Mouse (Mus musculus) neural tube, embryonic 11.5 days (tissue): ENCODE data around the gene Ankrd52. TPM values are rescaled to one million over a fixed set of nuclear protein-coding genes. Genes with fewer than 3 reads are reported as not detected.

Experiments used
- ATAC-seq: fragments of 200-750 bp; cut with Nextera tagmentation; 2 replicates; pipeline ENCODE4 v1.8.0; 2017; ENCODE audit warnings: moderate number of reproducible peaks, mild to moderate bottlenecking, moderate TSS enrichment, moderate library complexity; ENCODE audit not compliant: insufficient read depth, low FRiP score, low TSS enrichment
- DNase-seq: peaks from one replicate; pipeline ENCODE4 v3.0.0-alpha.2; 2015; ENCODE audit warnings: low spot score
- H3K27ac ChIP-seq: fragments of 300-500 bp; sonication (generic); 2 replicates; pipeline ENCODE4 v1.5.1; 2014; ENCODE audit warnings: low read depth, mild to moderate bottlenecking, low read length
- H3K27me3 ChIP-seq: fragments of 300-500 bp; sonication (generic); 2 replicates; pipeline ENCODE4 v1.6.1; 2014; ENCODE audit warnings: mild to moderate bottlenecking, low read length, mixed read lengths; ENCODE audit not compliant: control insufficient read depth, insufficient read depth
- H3K36me3 ChIP-seq: fragments of 300-500 bp; sonication (generic); 2 replicates; pipeline ENCODE4 v1.6.1; 2014; ENCODE audit warnings: mild to moderate bottlenecking, low read length, moderate library complexity, mixed read lengths; ENCODE audit not compliant: control insufficient read depth, insufficient read depth
- H3K4me1 ChIP-seq: fragments of 300-500 bp; sonication (generic); 2 replicates; pipeline ENCODE4 v1.6.1; 2014; ENCODE audit warnings: low read length, mixed read lengths; ENCODE audit not compliant: control insufficient read depth, insufficient read depth
- H3K4me2 ChIP-seq: fragments of 300-500 bp; sonication (generic); 2 replicates; pipeline ENCODE4 v1.6.1; 2014; ENCODE audit warnings: low read depth, mild to moderate bottlenecking, moderate library complexity
- H3K4me3 ChIP-seq: fragments of 300-500 bp; sonication (generic); 2 replicates; pipeline ENCODE4 v1.5.1; 2014; ENCODE audit warnings: low read depth, low read length
- H3K9ac ChIP-seq: fragments of 300-500 bp; sonication (generic); 2 replicates; pipeline ENCODE4 v1.6.1; 2014; ENCODE audit warnings: mild to moderate bottlenecking, low read length
- H3K9me3 ChIP-seq: fragments of 300-500 bp; sonication (generic); 2 replicates; pipeline ENCODE4 v1.6.1; 2016; ENCODE audit warnings: low read length; ENCODE audit not compliant: control insufficient read depth
- WGBS: fragments of 180-500 bp; shearing (Covaris S2); extraction: QIAGEN DNeasy Blood & Tissue Kit; methylation state at CpG from one replicate; pipeline ENCODE4 v1.1.7; 2014; 5-methylcytosine and 5-hydroxymethylcytosine counted together
- polyA plus RNA-seq: library from polyadenylated mRNA; unstranded; fragments of >200 nt; fragmentation: Nextera tagmentation; extraction: Ambion mirVana; gene quantifications from 2 replicates; pipeline ENCODE4 v1.2.1, GENCODE M21; 2014

Gene Ankrd52
- polyA plus RNA-seq, 1 experiment from 2014 or later, result 9.5 TPM

- Histone ChIP-seq H3K4me1 (no peaks in the 10 kb centered on the region), H3K4me2 (peak overlapping the region; percentile 88), H3K27ac (peak overlapping the region; percentile 88), H3K36me3 (peaks cover 5% of the 10 kb centered on the region; the same call in 1 of the 2 replicates), H3K27me3 (no peaks in the 10 kb centered on the region), H3K4me3 (peak overlapping the region; percentile 67), H3K9me3 (no peaks in the 10 kb centered on the region), H3K9ac (peak overlapping the region; percentile 70)
- DNase-seq (no peak), ATAC-seq (no peak)
- 21% methylated on average over 19 of the region's 19 CpGs for WGBS
Measured at GRCm38 (mm10) chr10:128367899-128368401, 9.0 kb upstream of the Ankrd52 start.

- peak; percentile 92 for DNase-seq
- Histone ChIP-seq H3K9ac (peak within 1 kb of the TSS; percentile 70), H3K27me3 (no peaks in the 10 kb centered on the region), H3K4me2 (peak within 1 kb of the TSS; percentile 88), H3K4me1 (no peaks in the 10 kb centered on the region), H3K9me3 (no peaks in the 10 kb centered on the region), H3K27ac (peak within 1 kb of the TSS; percentile 88), H3K36me3 (0 out of 2 replicates have a peak, but pooled peaks cover 4% of the 10 kb centered on the region), H3K4me3 (peak within 1 kb of the TSS; percentile 67)
- under 1% methylated on average over 86 of the region's 87 CpGs for WGBS
- ATAC-seq, result peak; percentile 92
Measured at GRCm38 (mm10) chr10:128368402-128369217, 8.3 kb upstream of the Ankrd52 start, which contains the start of gene Coq10a. Gene Coq10a, minus strand, starts transcription at chr10:128368997.

GRCm38 (mm10) chr10:128369218-128369543 is 7.7 kb upstream of the Ankrd52 start:
- Histone ChIP-seq H3K27me3 (no peaks in the 10 kb centered on the region), H3K9me3 (no peaks in the 10 kb centered on the region), H3K36me3 (0 out of 2 replicates have a peak, but pooled peaks cover 3% of the 10 kb centered on the region), H3K4me3 (peak overlapping the region; percentile 67), H3K4me1 (no peaks in the 10 kb centered on the region), H3K4me2 (peak overlapping the region; percentile 88), H3K9ac (peak overlapping the region; percentile 70), H3K27ac (peak overlapping the region; percentile 88)
- DNase-seq, result no peak
- WGBS, result 6% methylated on average over 9 of the region's 9 CpGs
- no peak for ATAC-seq

- DNase-seq (no peak), ATAC-seq (no peak)
- H3K4me2 ChIP-seq, result peak overlapping the region; percentile 88
- H3K27ac ChIP-seq, result peak overlapping the region; percentile 88; the same call in 1 of the 2 replicates
- no peaks in the 10 kb centered on the region for H3K9me3 ChIP-seq
- H3K27me3 ChIP-seq, result no peaks in the 10 kb centered on the region
- H3K4me3 ChIP-seq, result peak overlapping the region; percentile 67; the same call in 1 of the 2 replicates
- peak overlapping the region; percentile 70 for H3K9ac ChIP-seq
- WGBS, result 83% methylated on average over 6 of the region's 6 CpGs
- no peaks in the 10 kb centered on the region for H3K4me1 ChIP-seq
- H3K36me3 ChIP-seq, result 0 out of 2 replicates have a peak, but pooled peaks cover 3% of the 10 kb centered on the region
Measured at GRCm38 (mm10) chr10:128369599-128369998, 7.3 kb upstream of the Ankrd52 start.

- WGBS, result 60% methylated on average over 5 of the region's 6 CpGs
- Histone ChIP-seq H3K4me2 (no peak overlapping the region), H3K9me3 (no peaks in the 10 kb centered on the region), H3K4me1 (no peaks in the 10 kb centered on the region), H3K4me3 (no peak overlapping the region), H3K27ac (no peak overlapping the region), H3K9ac (no peak overlapping the region), H3K27me3 (no peaks in the 10 kb centered on the region), H3K36me3 (0 out of 2 replicates have a peak, but pooled peaks cover under 1% of the 10 kb centered on the region)
- ATAC-seq (no peak), DNase-seq (no peak)
Measured at GRCm38 (mm10) chr10:128370021-128370420, 6.9 kb upstream of the Ankrd52 start.

GRCm38 (mm10) chr10:128370601-128371000 is 6.3 kb upstream of the Ankrd52 start:
- no peak overlapping the region for H3K4me2 ChIP-seq
- ATAC-seq (no peak), DNase-seq (no peak)
- no peaks in the 10 kb centered on the region for H3K36me3 ChIP-seq
- H3K9ac ChIP-seq, result no peak overlapping the region
- no peaks in the 10 kb centered on the region for H3K4me1 ChIP-seq
- 47% methylated on average over 4 of the region's 4 CpGs for WGBS
- no peak overlapping the region for H3K4me3 ChIP-seq
- H3K9me3 ChIP-seq, result no peaks in the 10 kb centered on the region
- H3K27me3 ChIP-seq, result no peaks in the 10 kb centered on the region
- H3K27ac ChIP-seq, result no peak overlapping the region

GRCm38 (mm10) chr10:128372142-128372541 is 4.8 kb upstream of the Ankrd52 start:
- Histone ChIP-seq H3K9me3 (no peaks in the 10 kb centered on the region), H3K9ac (no peak overlapping the region), H3K27me3 (no peaks in the 10 kb centered on the region), H3K36me3 (no peaks in the 10 kb centered on the region), H3K4me1 (no peaks in the 10 kb centered on the region), H3K27ac (no peak overlapping the region), H3K4me3 (no peak overlapping the region), H3K4me2 (no peak overlapping the region)
- ATAC-seq, result no peak
- 80% methylated on average over 5 of the region's 5 CpGs for WGBS
- DNase-seq, result no peak

- whole genome bisulfite sequencing, result 81% methylated on average over 6 of the region's 6 CpGs
- Histone ChIP-seq H3K9ac (no peak overlapping the region), H3K9me3 (no peaks in the 10 kb centered on the region)
Measured at GRCm38 (mm10) chr10:128372989-128373748, 3.7 kb upstream of the Ankrd52 start.

More at GRCm38 (mm10) chr10:128372989-128373748, 3.7 kb upstream of the Ankrd52 start:
- Histone ChIP-seq H3K27me3 (no peaks in the 10 kb centered on the region), H3K4me2 (no peak overlapping the region), H3K27ac (no peak overlapping the region), H3K4me3 (no peak overlapping the region), H3K36me3 (no peaks in the 10 kb centered on the region), H3K4me1 (peaks cover 3% of the 10 kb centered on the region)
- ATAC-seq, result no peak
- DNase-seq, result no peak
